Mouse (Mus musculus) forebrain, embryonic 12.5 days (tissue): ENCODE results near the gene Gpr89. TPM values are rescaled to one million over a fixed set of nuclear protein-coding genes. Genes with fewer than 3 reads are reported as not detected.

Experiments
- ATAC-seq: fragments of 200-750 bp; cut with Nextera tagmentation; 2 replicates; pipeline ENCODE4 v1.8.0; 2017; ENCODE audit warnings: moderate TSS enrichment; ENCODE audit not compliant: low FRiP score
- H3K27ac ChIP-seq: fragments of 300-500 bp; sonication (generic); 2 replicates; pipeline ENCODE4 v1.5.1; 2016; ENCODE audit warnings: mild to moderate bottlenecking
- H3K27me3 ChIP-seq: fragments of 300-500 bp; sonication (generic); 2 replicates; pipeline ENCODE4 v1.6.1; 2016; ENCODE audit warnings: mild to moderate bottlenecking
- H3K36me3 ChIP-seq: fragments of 300-500 bp; sonication (generic); replicated peaks from 2 replicates; pipeline ENCODE4 v1.6.1; 2016; ENCODE audit warnings: mild to moderate bottlenecking
- H3K4me1 ChIP-seq: fragments of 300-500 bp; sonication (generic); 2 replicates; pipeline ENCODE4 v1.6.1; 2016
- H3K4me2 ChIP-seq: fragments of 300-500 bp; sonication (generic); 2 replicates; pipeline ENCODE4 v1.6.1; 2016; ENCODE audit warnings: mild to moderate bottlenecking, moderate library complexity
- H3K4me3 ChIP-seq: fragments of 300-500 bp; sonication (generic); replicated peaks from 2 replicates; pipeline ENCODE4 v1.5.1; 2016; ENCODE audit warnings: mild to moderate bottlenecking
- H3K9ac ChIP-seq: fragments of 300-500 bp; sonication (generic); 2 replicates; pipeline ENCODE4 v1.6.1; 2016; ENCODE audit warnings: mild to moderate bottlenecking
- H3K9me3 ChIP-seq: fragments of 300-500 bp; sonication (generic); 2 replicates; pipeline ENCODE4 v1.6.1; 2016
- WGBS: fragments of 180-500 bp; shearing (Covaris S2); methylation state at CpG from one replicate; pipeline ENCODE4 v1.1.7; 2016; 5-methylcytosine and 5-hydroxymethylcytosine counted together
- polyA plus RNA-seq: library from polyadenylated mRNA; unstranded; fragments of >200 nt; fragmentation: Nextera tagmentation; extraction: Ambion mirVana; gene quantifications from 2 replicates; pipeline ENCODE4 v1.2.1, GENCODE M21; 2016

The Gpr89 gene
- polyA plus RNA-seq, 1 experiment from 2014 or later, result 38.2 TPM

- H3K9me3 ChIP-seq, result no peaks in the 10 kb centered on the region
- H3K27ac ChIP-seq, result no peak overlapping the region
- peaks cover 7% of the 10 kb centered on the region; the same call in 1 of the 2 replicates for H3K36me3 ChIP-seq
- H3K4me2 ChIP-seq, result no peak overlapping the region
- no peak overlapping the region for H3K4me3 ChIP-seq
- peaks cover 9% of the 10 kb centered on the region for H3K27me3 ChIP-seq
- H3K9ac ChIP-seq, result no peak overlapping the region
- peaks cover 10% of the 10 kb centered on the region for H3K4me1 ChIP-seq
- 91% methylated on average over 4 of the region's 4 CpGs for WGBS
- ATAC-seq, result no peak
These were observed 2.7 kb downstream of the Gpr89 start for GRCm38 (mm10) chr3:96902336-96902999.

GRCm38 (mm10) chr3:96883690-96884089 is 21.5 kb downstream of the Gpr89 start:
- Histone ChIP-seq H3K36me3 (peaks cover 55% of the 10 kb centered on the region), H3K4me3 (no peak overlapping the region), H3K4me2 (no peak overlapping the region), H3K27me3 (no peaks in the 10 kb centered on the region), H3K27ac (no peak overlapping the region), H3K9ac (no peak overlapping the region), H3K4me1 (no peaks in the 10 kb centered on the region), H3K9me3 (no peaks in the 10 kb centered on the region)
- no peak for ATAC-seq
- 97% methylated on average over 7 of the region's 7 CpGs for WGBS

- no peak overlapping the region for H3K9ac ChIP-seq
- 93% methylated on average over 14 of the region's 14 CpGs for WGBS
- H3K27me3 ChIP-seq, result no peaks in the 10 kb centered on the region
- no peak for ATAC-seq
- no peak overlapping the region for H3K4me2 ChIP-seq
- H3K27ac ChIP-seq, result no peak overlapping the region
- H3K36me3 ChIP-seq, result peaks cover 53% of the 10 kb centered on the region
- no peaks in the 10 kb centered on the region for H3K4me1 ChIP-seq
- H3K4me3 ChIP-seq, result no peak overlapping the region
- H3K9me3 ChIP-seq, result no peaks in the 10 kb centered on the region
These were observed 22.9 kb downstream of the Gpr89 start for GRCm38 (mm10) chr3:96882061-96882849.

- Histone ChIP-seq H3K4me2 (no peak overlapping the region), H3K27me3 (no peaks in the 10 kb centered on the region), H3K27ac (no peak overlapping the region), H3K9me3 (no peaks in the 10 kb centered on the region), H3K36me3 (peaks cover 48% of the 10 kb centered on the region), H3K9ac (no peak overlapping the region), H3K4me3 (no peak overlapping the region), H3K4me1 (no peaks in the 10 kb centered on the region)
- WGBS, result 83% methylated on average over 6 of the region's 6 CpGs
- ATAC-seq, result no peak
These were observed 23.6 kb downstream of the Gpr89 start for GRCm38 (mm10) chr3:96881557-96881956.

- no peak overlapping the region for H3K9ac ChIP-seq
- WGBS, result 90% methylated on average over 4 of the region's 4 CpGs
- peaks cover 47% of the 10 kb centered on the region for H3K36me3 ChIP-seq
- H3K27ac ChIP-seq, result no peak overlapping the region
- no peaks in the 10 kb centered on the region for H3K9me3 ChIP-seq
- H3K27me3 ChIP-seq, result no peaks in the 10 kb centered on the region
- no peak overlapping the region for H3K4me2 ChIP-seq
- H3K4me3 ChIP-seq, result no peak overlapping the region
- H3K4me1 ChIP-seq, result no peaks in the 10 kb centered on the region
- no peak for ATAC-seq
These were observed 24.8 kb downstream of the Gpr89 start for GRCm38 (mm10) chr3:96880385-96880784.

DNA sequence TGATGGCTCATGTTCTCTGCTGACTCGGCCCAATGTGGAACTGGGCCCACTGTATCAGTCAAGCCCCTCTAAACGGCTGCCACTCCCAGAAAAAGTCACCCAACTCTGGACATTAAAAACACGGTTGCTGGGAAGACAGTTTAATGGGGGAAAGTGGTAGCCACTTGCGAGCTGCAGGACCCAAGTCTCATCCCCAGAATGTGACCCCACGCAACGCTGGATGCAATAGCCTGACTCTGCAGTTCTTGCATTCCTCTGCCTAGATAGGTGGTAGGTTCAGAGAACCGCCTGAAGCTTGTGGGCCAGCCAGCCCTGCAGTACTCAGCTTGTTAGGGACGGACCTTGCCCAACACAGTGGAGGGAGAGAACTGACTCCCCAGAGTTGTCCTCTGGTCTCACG is 25.6 kb downstream of the Gpr89 start:
- no peak overlapping the region for H3K4me2 ChIP-seq
- no peak overlapping the region for H3K9ac ChIP-seq
- WGBS, result 91% methylated on average over 9 of the region's 9 CpGs
- H3K4me1 ChIP-seq, result no peaks in the 10 kb centered on the region
- no peak overlapping the region for H3K27ac ChIP-seq
- ATAC-seq, result no peak
- H3K27me3 ChIP-seq, result no peaks in the 10 kb centered on the region
- H3K4me3 ChIP-seq, result no peak overlapping the region
- peaks cover 55% of the 10 kb centered on the region for H3K36me3 ChIP-seq
- H3K9me3 ChIP-seq, result no peaks in the 10 kb centered on the region

- Histone ChIP-seq H3K27ac (no peak overlapping the region), H3K9me3 (no peaks in the 10 kb centered on the region), H3K4me2 (no peak overlapping the region), H3K4me1 (no peaks in the 10 kb centered on the region), H3K4me3 (no peak overlapping the region), H3K9ac (no peak overlapping the region), H3K27me3 (no peaks in the 10 kb centered on the region), H3K36me3 (peaks cover 67% of the 10 kb centered on the region)
- WGBS, result 86% methylated on average over 7 of the region's 7 CpGs
- ATAC-seq, result no peak
These were observed 30.2 kb downstream of the Gpr89 start for GRCm38 (mm10) chr3:96874808-96875571.

DNA sequence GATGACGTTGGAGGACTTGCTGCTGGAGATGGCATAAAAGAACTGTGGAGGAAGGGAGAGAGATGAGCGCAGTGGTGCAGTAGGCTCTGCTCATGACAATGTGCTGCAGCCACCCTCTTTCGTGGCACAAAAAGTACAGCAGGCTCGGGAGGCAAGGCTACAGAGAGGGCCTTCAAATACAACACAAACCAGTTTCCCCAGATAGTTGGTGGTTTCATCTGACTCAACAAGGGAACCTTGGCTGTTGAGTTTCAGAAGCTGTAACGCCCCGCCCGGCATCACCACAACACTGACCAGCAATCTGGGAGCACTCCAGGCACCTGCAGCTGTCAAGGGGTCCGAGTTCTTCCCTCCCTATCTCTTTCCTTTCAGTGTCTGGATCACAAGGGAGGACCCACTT is 32.6 kb downstream of the Gpr89 start:
- Histone ChIP-seq H3K27ac (no peak overlapping the region), H3K4me1 (no peaks in the 10 kb centered on the region), H3K9me3 (no peaks in the 10 kb centered on the region), H3K4me3 (no peak overlapping the region), H3K27me3 (no peaks in the 10 kb centered on the region), H3K36me3 (peaks cover 73% of the 10 kb centered on the region), H3K4me2 (no peak overlapping the region), H3K9ac (no peak overlapping the region)
- no peak for ATAC-seq
- 95% methylated on average over 8 of the region's 8 CpGs for WGBS

DNA sequence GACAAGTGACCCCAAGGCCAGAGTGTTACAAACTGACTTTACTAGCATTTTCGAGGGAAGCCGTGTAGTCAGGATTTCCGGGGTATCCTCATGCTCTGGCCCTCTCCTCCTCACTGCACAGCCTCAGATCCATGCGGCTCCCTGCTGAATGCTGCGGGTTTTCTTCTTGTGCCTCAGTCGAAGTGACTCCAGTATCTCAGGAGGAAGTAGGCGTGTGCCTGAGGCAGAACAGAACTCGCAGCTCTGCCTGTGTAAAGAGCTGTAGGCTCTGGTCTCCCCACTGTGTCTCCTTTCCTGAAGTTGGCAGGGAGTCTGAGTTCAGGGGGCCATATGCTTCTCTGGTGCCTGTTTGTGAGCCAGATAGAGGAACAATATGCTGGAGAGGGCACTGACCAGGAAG is 34.1 kb downstream of the Gpr89 start:
- 92% methylated on average over 8 of the region's 8 CpGs for WGBS
- H3K36me3 ChIP-seq, result peaks cover 76% of the 10 kb centered on the region
- H3K4me3 ChIP-seq, result no peak overlapping the region
- no peak for ATAC-seq
- no peak overlapping the region for H3K9ac ChIP-seq
- H3K27ac ChIP-seq, result no peak overlapping the region
- H3K4me2 ChIP-seq, result no peak overlapping the region
- H3K27me3 ChIP-seq, result no peaks in the 10 kb centered on the region
- no peaks in the 10 kb centered on the region for H3K9me3 ChIP-seq
- no peaks in the 10 kb centered on the region for H3K4me1 ChIP-seq

- Histone ChIP-seq H3K9ac (no peak overlapping the region), H3K4me2 (no peak overlapping the region), H3K4me3 (no peak overlapping the region), H3K9me3 (no peaks in the 10 kb centered on the region), H3K36me3 (peaks cover 72% of the 10 kb centered on the region), H3K27ac (no peak overlapping the region), H3K4me1 (no peaks in the 10 kb centered on the region), H3K27me3 (no peaks in the 10 kb centered on the region)
- 94% methylated on average over 2 of the region's 2 CpGs for WGBS
- ATAC-seq, result no peak
These were observed 34.9 kb downstream of the Gpr89 start for GRCm38 (mm10) chr3:96870270-96870669.

DNA sequence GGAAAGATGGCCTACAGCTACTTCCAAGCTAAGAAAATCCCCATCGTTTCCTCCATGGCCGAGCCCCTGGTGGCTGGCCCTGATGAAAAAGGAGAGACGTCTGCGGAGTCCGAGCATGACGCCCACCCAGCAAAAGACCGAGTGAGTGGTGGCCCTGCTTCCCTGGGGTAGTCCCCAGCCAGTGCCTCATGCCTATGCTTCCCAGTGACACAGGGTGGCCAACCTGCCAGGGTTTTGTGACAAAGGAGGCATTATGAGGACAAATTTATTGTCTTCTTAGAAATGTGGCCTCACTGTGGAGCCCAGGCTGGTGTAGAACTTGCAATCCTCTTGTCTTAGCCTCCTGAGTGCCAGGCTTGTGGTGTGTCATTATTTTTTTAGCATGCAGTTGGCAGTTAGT is 36.1 kb downstream of the Gpr89 start:
- whole genome bisulfite sequencing, result 94% methylated on average over 7 of the region's 7 CpGs
- H3K27me3 ChIP-seq, result no peaks in the 10 kb centered on the region
- no peak overlapping the region for H3K4me3 ChIP-seq
- H3K36me3 ChIP-seq, result peaks cover 61% of the 10 kb centered on the region
- H3K4me2 ChIP-seq, result no peak overlapping the region
- H3K4me1 ChIP-seq, result no peaks in the 10 kb centered on the region
- H3K9ac ChIP-seq, result no peak overlapping the region
- H3K9me3 ChIP-seq, result no peaks in the 10 kb centered on the region
- no peak overlapping the region for H3K27ac ChIP-seq
- no peak for ATAC-seq

- Histone ChIP-seq H3K9ac (no peak overlapping the region), H3K4me3 (no peak overlapping the region), H3K36me3 (peaks cover 58% of the 10 kb centered on the region), H3K4me2 (no peak overlapping the region), H3K27ac (no peak overlapping the region), H3K4me1 (no peaks in the 10 kb centered on the region), H3K9me3 (no peaks in the 10 kb centered on the region), H3K27me3 (no peaks in the 10 kb centered on the region)
- WGBS, result 94% methylated on average over 8 of the region's 8 CpGs
- ATAC-seq, result no peak
These were observed 36.6 kb downstream of the Gpr89 start for GRCm38 (mm10) chr3:96868566-96868965.
